Mouse (Mus musculus) cerebellum, adult (tissue): ENCODE measurements around the gene Slx1b.

ENCODE experiments used
- ATAC-seq: cut with Nextera tagmentation; 2 replicates; pipeline ENCODE4 v1.9.2; 2017; ENCODE audit warnings: mild to moderate bottlenecking, moderate library complexity, mixed read lengths; ENCODE audit not compliant: insufficient number of reproducible peaks, low FRiP score, low TSS enrichment

The Slx1b gene

GRCm38 (mm10) chr7:126642545-126643243 lies 52.9 kb downstream of the Slx1b start:
- no peak for ATAC-seq
